Mouse (Mus musculus) left cerebral cortex, adult 18-20 months (tissue): Measurements from ENCODE around the gene Snx3. TPM values are rescaled to one million over a fixed set of nuclear protein-coding genes. Genes with fewer than 3 reads are reported as not detected.

Experiments used
- DNase-seq, 2 experiments: peaks; one replicate each; pipeline ENCODE4 v3.0.0; 2021 to 2022; ENCODE audit warnings: low spot score in 2 of 2, mixed read lengths in 1 of 2
- total RNA-seq, 2 experiments: library from RNA; stranded (reverse); gene quantifications; 2 replicates each; pipeline ENCODE4 v1.2.3; 2021

Gene Snx3
- total RNA-seq, 2 experiments from 2014 or later = 197 to 203 TPM

- no peak for DNase-seq
Observed at GRCm38 (mm10) chr10:42577525-42578280, 75.9 kb downstream of the Snx3 start.

DNA sequence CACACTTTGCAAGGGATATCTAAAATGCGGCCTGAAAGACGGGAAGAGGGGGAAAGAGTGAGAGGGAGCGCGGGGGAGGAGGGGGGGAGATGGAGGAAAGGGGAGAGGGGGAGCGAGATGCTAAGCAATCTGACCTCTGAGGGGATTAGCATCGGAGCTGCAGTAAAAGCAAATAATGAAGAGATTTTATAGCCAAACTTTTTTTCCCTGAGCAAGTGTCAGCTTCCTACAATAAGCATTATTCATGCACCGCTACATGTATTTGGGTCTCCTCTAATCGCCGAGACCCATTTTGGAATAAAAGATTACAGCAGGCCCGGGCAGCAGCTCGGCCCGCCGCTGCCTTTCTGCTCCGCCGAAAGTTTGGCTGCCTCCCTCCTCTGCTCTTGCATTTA, 76.4 kb downstream of the Snx3 start:
- DNase-seq = peak in 1 of 2 experiments; percentile 3

DNA sequence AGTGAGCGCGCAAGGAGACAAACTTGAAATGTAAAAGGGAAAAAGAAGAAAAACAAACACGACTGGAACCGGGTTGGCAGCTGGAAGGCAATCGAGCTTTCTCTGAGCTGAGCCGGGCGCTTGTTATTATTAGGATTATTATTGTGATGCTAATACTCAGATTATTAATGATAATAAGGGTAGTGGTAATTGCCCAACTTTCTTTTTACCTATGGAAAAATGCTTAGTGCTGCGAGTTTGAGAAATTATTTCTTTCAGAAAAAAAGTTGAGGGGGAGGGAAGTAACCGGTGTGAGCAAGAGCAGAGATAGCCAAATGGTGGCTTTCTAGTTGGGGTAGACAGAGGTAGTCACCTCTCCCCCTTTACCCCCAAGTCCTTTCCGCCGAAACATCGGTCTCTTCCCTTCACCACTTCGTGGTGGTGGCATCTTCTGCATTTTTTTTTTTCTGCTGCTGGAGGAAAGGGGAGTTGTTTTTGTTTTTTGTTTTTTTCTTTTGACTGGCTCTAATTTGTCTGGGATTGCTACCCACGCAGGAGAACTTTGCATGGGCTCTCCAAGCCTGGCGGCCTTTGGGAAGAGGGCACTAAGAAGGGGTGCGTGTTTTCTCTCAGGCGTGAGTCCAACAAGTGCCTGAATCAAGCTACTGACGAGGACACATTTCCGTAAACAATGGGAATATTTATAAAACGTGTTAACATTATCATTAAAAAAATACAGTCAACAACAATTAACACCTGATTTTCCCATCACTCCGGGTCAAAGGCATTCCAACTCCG, 77.1 kb downstream of the Snx3 start:
- peak in 1 of 2 experiments; percentile 1 for DNase-seq

DNA sequence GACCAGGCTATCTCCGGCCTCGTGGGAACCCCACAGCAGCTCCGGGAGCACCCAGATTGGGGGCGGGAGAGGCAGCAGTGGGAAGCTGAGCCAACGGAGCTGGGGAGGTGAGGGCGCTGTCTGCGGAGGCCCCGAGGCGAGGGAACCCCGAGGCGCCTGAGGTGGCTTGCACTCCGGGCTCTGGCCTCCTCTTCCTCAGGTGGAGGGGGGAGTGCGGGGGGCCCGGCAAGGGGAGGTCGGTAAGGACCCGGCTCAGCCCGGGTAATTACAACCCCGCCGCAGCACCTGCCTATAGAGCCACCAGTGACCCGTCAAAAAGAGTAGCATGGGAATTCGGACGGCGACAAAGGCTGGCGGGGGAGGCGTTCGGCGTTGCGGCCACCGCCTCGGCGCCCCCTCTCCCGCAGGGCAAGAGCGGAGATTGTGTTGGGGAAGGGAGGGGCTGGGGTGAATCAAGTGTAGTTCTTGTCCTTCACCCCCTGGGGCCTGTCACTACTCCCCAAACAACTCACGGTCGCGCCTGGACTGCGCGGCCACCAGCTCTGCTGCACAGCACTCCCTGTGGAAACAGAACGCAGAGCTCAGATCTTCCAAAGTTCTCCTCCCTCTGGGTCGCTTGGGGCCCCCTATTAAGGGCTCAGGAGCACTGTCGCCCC, 77.8 kb downstream of the Snx3 start:
- no peak for DNase-seq

- no peak for DNase-seq
Observed at GRCm38 (mm10) chr10:42580131-42580950, 78.5 kb downstream of the Snx3 start.

DNA sequence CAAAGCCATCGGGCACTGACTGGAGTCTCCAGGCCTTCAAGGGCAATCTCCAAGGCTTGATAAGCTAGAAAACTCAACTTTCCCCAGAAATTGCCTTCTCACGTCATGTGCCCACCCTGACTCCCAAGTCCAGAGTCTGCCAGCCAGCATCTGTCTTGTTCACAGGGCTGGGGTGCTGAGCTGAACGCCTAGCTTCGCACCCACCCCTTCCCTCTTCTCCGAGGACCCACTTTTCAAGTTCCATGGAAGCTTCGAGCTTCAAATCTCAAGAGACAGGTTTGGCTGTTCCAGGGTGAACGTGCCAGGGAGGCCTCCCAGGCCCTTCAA, 79.1 kb downstream of the Snx3 start:
- DNase-seq = no peak

DNA sequence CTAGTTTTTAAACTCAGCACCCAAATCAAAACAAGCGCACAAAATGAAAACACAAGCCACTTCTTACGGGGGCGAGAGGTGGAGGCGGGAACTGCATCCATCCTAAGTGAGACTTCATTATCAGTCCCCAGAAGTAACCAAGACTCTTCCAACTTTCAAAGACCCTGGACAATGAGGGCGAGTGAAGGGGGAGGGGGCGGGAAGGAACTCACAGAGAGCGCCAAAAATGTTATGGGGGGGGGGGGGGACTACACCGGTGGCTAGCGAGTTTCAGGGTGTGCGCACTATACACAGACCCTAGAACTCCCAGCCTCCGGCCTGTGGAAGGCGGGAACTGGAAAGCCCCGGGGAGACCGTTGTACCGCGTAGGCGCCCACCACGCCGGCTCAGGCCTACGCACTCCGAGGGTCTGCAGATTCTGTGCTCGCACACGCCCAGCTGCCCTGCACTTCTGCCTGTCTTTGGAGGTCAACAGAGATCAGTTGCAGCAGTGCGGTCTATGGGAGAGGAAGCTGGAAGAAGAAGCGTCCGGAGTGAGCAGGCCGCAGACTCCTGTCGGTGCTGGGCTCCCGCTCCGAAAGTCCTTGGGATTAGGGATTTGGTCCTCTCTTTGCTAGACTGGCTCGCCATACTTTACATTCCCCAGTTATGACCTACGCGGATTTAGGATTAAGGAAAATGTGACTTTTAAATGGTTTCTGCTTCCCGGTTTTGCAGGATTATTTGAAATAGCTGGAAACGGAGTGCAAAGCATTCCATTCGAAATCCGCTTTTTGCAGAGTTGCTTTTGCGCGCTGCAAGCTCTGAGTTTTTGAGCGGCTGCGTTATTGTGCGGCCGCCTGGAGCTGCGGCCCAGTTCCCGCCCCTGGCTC, 80.1 kb downstream of the Snx3 start:
- DNase-seq = no peak

- DNase-seq = no peak
Observed at GRCm38 (mm10) chr10:42582566-42583110, 80.8 kb downstream of the Snx3 start.

GRCm38 (mm10) chr10:42583157-42583872, 81.5 kb downstream of the Snx3 start, which contains the start of the genes Nr2e1 and Ostm1:
Gene Nr2e1 (minus strand): TSS chr10:42583632.
Gene Ostm1 (plus strand): TSS chr10:42583822.
- peak; percentile 35 to 55 for DNase-seq

DNA sequence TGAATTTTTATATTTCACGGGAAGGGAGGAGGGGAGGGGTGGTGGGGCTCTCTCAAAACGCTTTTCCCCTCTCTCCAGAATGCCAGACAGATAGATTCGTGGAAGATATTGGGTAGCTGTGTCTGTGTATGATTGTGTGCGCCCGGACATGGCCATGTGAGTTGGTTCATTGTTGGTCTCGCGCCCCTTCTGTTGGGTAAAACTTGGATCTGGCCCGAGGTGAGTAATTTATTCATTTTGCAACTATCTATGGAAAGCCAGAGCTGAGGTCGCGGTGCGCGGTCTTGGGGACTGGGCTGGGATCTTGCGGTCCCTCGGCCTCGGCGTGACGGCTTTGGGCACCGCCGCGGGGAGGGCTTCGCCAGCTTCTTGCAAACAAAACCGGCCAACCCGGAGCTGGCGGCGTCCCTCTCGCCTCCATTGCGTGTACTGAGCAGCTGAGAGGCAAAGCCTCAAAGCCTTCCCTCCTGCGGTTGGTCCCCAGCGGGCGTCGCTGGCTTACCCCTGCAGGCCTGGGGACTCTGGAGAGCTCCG, 82.1 kb downstream of the Snx3 start:
- peak in 1 of 2 experiments; percentile 22 for DNase-seq

- DNase-seq = no peak
Observed at GRCm38 (mm10) chr10:42584436-42584983, 82.7 kb downstream of the Snx3 start.

Other genes with a start within 250 kb of the Snx3 start
- gene Foxo3, start 225.3 kb upstream of the Snx3 start, total RNA-seq = 10 to 100 TPM; 71.8 to 72.4 TPM
- gene Afg1l, start 23.5 kb upstream of the Snx3 start, total RNA-seq = 10 to 100 TPM; 11.9 to 12.0 TPM
- gene Nr2e1, start 81.6 kb downstream of the Snx3 start, total RNA-seq = 10 to 100 TPM; 13.9 to 14.1 TPM
- gene Ostm1, start 81.8 kb downstream of the Snx3 start, total RNA-seq = 10 to 100 TPM; 51.7 to 53.7 TPM